In genomic region chr7:30619202-30619601, GRCm38 (mm10) we compare ENCODE assay signal across 9 mouse cellular contexts. TPM values are rescaled to one million over a fixed set of nuclear protein-coding genes. Genes with fewer than 3 reads are reported as not detected.
DNase-seq lines count a peak whose midpoint lies in the region; ATAC-seq and TF ChIP-seq lines count a peak whose summit lies in the region.
"Had no signal": no experiment of that assay in that cellular context is flagged by ENCODE, and none has a peak within 500 bp of the region (broad histone marks: within the 10 kb centered on the region; RNA-seq: fewer than 3 reads in every experiment).

No protein-coding gene starts in this region.

- H3K4me2 ChIP-seq in liver, embryonic 12.5 days = no peak overlapping the region
- H3K4me2 ChIP-seq: heart, embryonic 13.5 days had no signal

- TF ChIP-seq CTCF in cerebellum, adult 2 months (IDR thresholded peaks at IDR 0.05; ENCODE audit: borderline replicate concordance, insufficient read depth, low read depth, low read length) = peak; percentile 33; the same call in 1 of the 2 replicates
- TF ChIP-seq CTCF in brain, embryonic 14.5 days (IDR thresholded peaks at IDR 0.05; ENCODE audit: borderline replicate concordance, extremely low read depth, insufficient read depth, insufficient read length) = peak; percentile 64
- peak; percentile 45; the same call in 1 of the 2 replicates for TF ChIP-seq CTCF in small intestine, adult 2 months (IDR thresholded peaks at IDR 0.05; ENCODE audit: extremely low read depth, insufficient read length, insufficient replicate concordance, low read depth, low read length)

- no peak overlapping the region for H3K27ac ChIP-seq in cerebellum, adult 2 months (ENCODE audit: insufficient read depth, low read length)
- H3K27ac ChIP-seq in liver, embryonic 12.5 days = no peak overlapping the region
- H3K27ac ChIP-seq in small intestine, adult 2 months (ENCODE audit: insufficient read depth, low read depth, low read length) = no peak overlapping the region
- H3K27ac ChIP-seq: heart, embryonic 13.5 days had no signal

- H3K4me1 ChIP-seq in cerebellum, adult 2 months (ENCODE audit: control insufficient read depth, insufficient read depth, low read length) = peaks cover 3% of the 10 kb centered on the region; the same call in 1 of the 2 replicates
- H3K4me1 ChIP-seq in liver, embryonic 12.5 days = peaks cover 24% of the 10 kb centered on the region
- no peaks in the 10 kb centered on the region for H3K4me1 ChIP-seq in small intestine, adult 2 months (ENCODE audit: control insufficient read depth, insufficient read depth, insufficient read length, low read length)

- H3K36me3 ChIP-seq in liver, embryonic 12.5 days = peaks cover 82% of the 10 kb centered on the region
- H3K36me3 ChIP-seq in small intestine, adult 2 months (ENCODE audit: control insufficient read depth, insufficient read depth, low read length) = peaks cover 58% of the 10 kb centered on the region

- no peaks in the 10 kb centered on the region for H3K9me3 ChIP-seq in liver, embryonic 12.5 days (replicated peaks)
- H3K9me3 ChIP-seq: heart, embryonic 13.5 days had no signal

- WGBS in cerebellum, adult 2 months = 89% methylated on average over 3 of the region's 3 CpGs
- 71% methylated on average over 3 of the region's 3 CpGs for WGBS in liver, embryonic 12.5 days (ENCODE audit: insufficient replicate concordance)
- WGBS in small intestine, adult 2 months = 88% methylated on average over 3 of the region's 3 CpGs

- H3K27me3 ChIP-seq in cerebellum, adult 2 months (ENCODE audit: control insufficient read depth, insufficient read depth, low read length) = no peaks in the 10 kb centered on the region
- no peaks in the 10 kb centered on the region for H3K27me3 ChIP-seq in liver, embryonic 12.5 days (replicated peaks)
- H3K27me3 ChIP-seq in small intestine, adult 2 months (ENCODE audit: control insufficient read depth, insufficient read depth, low read length) = no peaks in the 10 kb centered on the region
- H3K27me3 ChIP-seq: heart, embryonic 13.5 days had no signal

- no peak for ATAC-seq in liver, embryonic 12.5 days

- DNase-seq in cerebellum, adult 2 months = peak in 1 of 2 experiments; percentile 35
- no peak for DNase-seq in cerebellum, adult 9-10 months
- DNase-seq in liver = peak; percentile 53
- no peak for DNase-seq in brain, embryonic 14.5 days (ENCODE audit: low read depth)
- no peak for DNase-seq in right cerebral cortex, postnatal 10 days (ENCODE audit: low spot score in 2 of 2)
- DNase-seq in Muller cell, postnatal 12 days (ENCODE audit: inconsistent ontology term) = no peak

- H3K9ac ChIP-seq in liver, embryonic 12.5 days = no peak overlapping the region
- H3K9ac ChIP-seq: heart, embryonic 13.5 days had no signal

- no peak overlapping the region for H3K4me3 ChIP-seq in cerebellum, adult 2 months (replicated peaks; ENCODE audit: insufficient read depth, low read depth, low read length)
- no peak overlapping the region for H3K4me3 ChIP-seq in liver, embryonic 12.5 days
- H3K4me3 ChIP-seq in small intestine, adult 2 months (ENCODE audit: low read depth, low read length) = no peak overlapping the region
- H3K4me3 ChIP-seq: heart, embryonic 13.5 days had no signal

- TF ChIP-seq POLR2A in cerebellum, adult 2 months (IDR thresholded peaks at IDR 0.05; ENCODE audit: borderline replicate concordance, insufficient read depth, low read length) = no peak
- TF ChIP-seq POLR2A in brain, embryonic 14.5 days (IDR thresholded peaks at IDR 0.05; ENCODE audit: borderline replicate concordance, extremely low read depth, insufficient read depth, insufficient read length, poor library complexity, severe bottlenecking) = no peak
- TF ChIP-seq POLR2A in small intestine, adult 2 months (IDR thresholded peaks at IDR 0.05; ENCODE audit: low read depth, low read length) = no peak

RNA-seq across cellular contexts. Expression of gene Upk1a, which starts 6.6 kb away (rescaled TPM):
- 2.0 and 2.2 TPM in 2 replicates for polyA plus RNA-seq in cerebellum, adult 2 months (2012; rRNA removed)
- 0.25 and 0.33 TPM in 2 replicates for polyA plus RNA-seq in liver, embryonic 12.5 days (2016; fragmentation: Nextera tagmentation; extraction: Ambion mirVana)
- 2.7 and 3.9 TPM in 2 replicates for polyA plus RNA-seq in brain, embryonic 14.5 days (2012; rRNA removed)
- polyA plus RNA-seq in small intestine, adult 2 months (2012; rRNA removed) = 7.6 and 8.2 TPM in 2 replicates

RNA-seq across cellular contexts. Expression of gene Cox6b1, which starts 6.7 kb away (rescaled TPM):
- polyA plus RNA-seq in cerebellum, adult 2 months (2012; rRNA removed) = 1,224 and 1,255 TPM in 2 replicates
- polyA plus RNA-seq in liver, embryonic 12.5 days (2016; fragmentation: Nextera tagmentation; extraction: Ambion mirVana) = 691 and 732 TPM in 2 replicates
- polyA plus RNA-seq in brain, embryonic 14.5 days (2012; rRNA removed) = 823 and 962 TPM in 2 replicates
- 459 and 585 TPM in 2 replicates for polyA plus RNA-seq in small intestine, adult 2 months (2012; rRNA removed)

RNA-seq across cellular contexts. Expression of gene Etv2, which starts 16.4 kb away (rescaled TPM):
- polyA plus RNA-seq in cerebellum, adult 2 months (2012; rRNA removed) = not detected in 2 replicates
- 0.12 and 0.19 TPM in 2 replicates for polyA plus RNA-seq in liver, embryonic 12.5 days (2016; fragmentation: Nextera tagmentation; extraction: Ambion mirVana)
- not detected in 2 replicates for polyA plus RNA-seq in brain, embryonic 14.5 days (2012; rRNA removed)
- 0.11 TPM in 1 of 2 replicates, not detected in the other for polyA plus RNA-seq in small intestine, adult 2 months (2012; rRNA removed)

RNA-seq across cellular contexts. Expression of gene Zbtb32, which starts 20.5 kb away (rescaled TPM):
- polyA plus RNA-seq in cerebellum, adult 2 months (2012; rRNA removed) = not detected in 2 replicates
- polyA plus RNA-seq in liver, embryonic 12.5 days (2016; fragmentation: Nextera tagmentation; extraction: Ambion mirVana) = 0.17 and 0.20 TPM in 2 replicates
- polyA plus RNA-seq in brain, embryonic 14.5 days (2012; rRNA removed) = 0.37 and 0.47 TPM in 2 replicates
- 0.52 and 1.6 TPM in 2 replicates for polyA plus RNA-seq in small intestine, adult 2 months (2012; rRNA removed)

RNA-seq across cellular contexts. Expression of gene Kmt2b, which starts 30.7 kb away (rescaled TPM):
- polyA plus RNA-seq in cerebellum, adult 2 months (2012; rRNA removed) = 57.7 and 60.0 TPM in 2 replicates
- polyA plus RNA-seq in liver, embryonic 12.5 days (2016; fragmentation: Nextera tagmentation; extraction: Ambion mirVana) = 4.5 and 4.9 TPM in 2 replicates
- 69.7 and 72.2 TPM in 2 replicates for polyA plus RNA-seq in brain, embryonic 14.5 days (2012; rRNA removed)
- 21.4 and 38.1 TPM in 2 replicates for polyA plus RNA-seq in small intestine, adult 2 months (2012; rRNA removed)
